Mouse (Mus musculus): ENCODE data around the gene Ube2t. TPM values are rescaled to one million over a fixed set of nuclear protein-coding genes. Genes with fewer than 3 reads are reported as not detected.
A peak's percentile ranks its signal among the peaks of the same experiment; 100 is the strongest.

Gene Ube2t
- total RNA-seq, 4 experiments from 2014 or later, result 0.70 to 1.7 (median 1.1) TPM

- no peak for DNase-seq
Observed at GRCm38 (mm10) chr1:134995954-134996353, 33.6 kb downstream of the Ube2t start.

- no peak for DNase-seq
Observed at GRCm38 (mm10) chr1:134996471-134996870, 34.1 kb downstream of the Ube2t start.

- no peak for DNase-seq
Observed at GRCm38 (mm10) chr1:134997568-134997967, 35.2 kb downstream of the Ube2t start.

GRCm38 (mm10) chr1:134998231-134998630, 35.9 kb downstream of the Ube2t start:
- no peak for DNase-seq

GRCm38 (mm10) chr1:135000527-135000926, 38.2 kb downstream of the Ube2t start:
- no peak for DNase-seq

- no peak for DNase-seq
Observed at GRCm38 (mm10) chr1:135003346-135003745, 41.0 kb downstream of the Ube2t start.

- no peak for DNase-seq
Observed at GRCm38 (mm10) chr1:135005696-135006095, 43.3 kb downstream of the Ube2t start.

GRCm38 (mm10) chr1:135009833-135010232, 47.5 kb downstream of the Ube2t start:
- DNase-seq, result no peak

- no peak for DNase-seq
Observed at GRCm38 (mm10) chr1:135011912-135012311, 49.5 kb downstream of the Ube2t start.

GRCm38 (mm10) chr1:135012472-135012871, 50.1 kb downstream of the Ube2t start:
- no peak for DNase-seq

GRCm38 (mm10) chr1:135014921-135015445, 52.6 kb downstream of the Ube2t start:
- DNase-seq, result no peak

- no peak for DNase-seq
Observed at GRCm38 (mm10) chr1:135016907-135017655, 54.7 kb downstream of the Ube2t start.

- no peak for DNase-seq
Observed at GRCm38 (mm10) chr1:135017656-135018015, 55.3 kb downstream of the Ube2t start.

GRCm38 (mm10) chr1:135019087-135019774, 56.9 kb downstream of the Ube2t start:
- peak; percentile 4 for DNase-seq

- peak; percentile 7 for DNase-seq
Observed at GRCm38 (mm10) chr1:135019775-135020167, 57.4 kb downstream of the Ube2t start.

- no peak for DNase-seq
Observed at GRCm38 (mm10) chr1:135020281-135020940, 58.0 kb downstream of the Ube2t start.

GRCm38 (mm10) chr1:135020970-135021369, 58.6 kb downstream of the Ube2t start:
- no peak for DNase-seq

- DNase-seq, result no peak
Observed at GRCm38 (mm10) chr1:135021936-135022335, 59.6 kb downstream of the Ube2t start.

- DNase-seq, result no peak
Observed at GRCm38 (mm10) chr1:135023583-135023982, 61.2 kb downstream of the Ube2t start.
